Mouse (Mus musculus): Measurements from ENCODE around the gene Aldh1b1. TPM values are rescaled to one million over a fixed set of nuclear protein-coding genes. Genes with fewer than 3 reads are reported as not detected.

Aldh1b1 gene
- polyA plus RNA-seq, 1 experiment = 7.2 TPM

DNA sequence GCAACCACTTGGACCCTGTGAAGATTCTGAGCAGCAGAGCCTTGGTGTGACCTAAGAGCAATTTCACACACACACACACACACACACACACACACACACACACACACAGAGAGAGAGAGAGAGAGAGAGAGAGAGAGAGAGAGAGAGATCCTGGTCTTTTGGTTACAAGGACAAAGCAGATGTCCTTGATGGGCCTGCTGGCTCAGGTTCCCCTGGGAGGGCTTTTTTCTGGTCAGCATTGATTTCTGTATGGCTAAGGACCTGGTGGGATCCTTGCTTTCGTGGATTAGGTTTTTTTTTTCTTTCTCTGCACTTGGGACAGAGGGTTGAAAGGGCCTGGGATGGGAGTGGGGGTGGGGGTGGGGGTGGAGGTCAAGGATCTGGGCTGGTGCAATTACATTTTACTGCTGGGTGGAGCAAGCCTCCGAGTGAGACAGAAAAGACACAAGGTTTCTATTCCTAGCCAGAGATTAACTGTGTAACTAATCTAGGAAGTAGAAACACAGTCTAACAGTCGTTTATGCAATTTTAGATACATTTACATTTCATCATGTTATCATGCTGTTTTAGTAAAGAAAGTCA is 1.2 kb downstream of the Aldh1b1 start:
- Histone ChIP-seq H3K4me1 (ENCODE audit: control insufficient read depth, insufficient read depth, low read length) (no peaks in the 10 kb centered on the region), H3K4me3 (ENCODE audit: insufficient read depth, low read length) (no peak overlapping the region), H3K27ac (ENCODE audit: insufficient read depth, low read length) (no peak overlapping the region)
- TF ChIP-seq POLR2A (IDR thresholded peaks at IDR 0.05; ENCODE audit: extremely low read depth, insufficient read depth, low read length) = no peak
- no peak for TF ChIP-seq CTCF (IDR thresholded peaks at IDR 0.05; ENCODE audit: extremely low read depth, insufficient read depth, low read length)

DNA sequence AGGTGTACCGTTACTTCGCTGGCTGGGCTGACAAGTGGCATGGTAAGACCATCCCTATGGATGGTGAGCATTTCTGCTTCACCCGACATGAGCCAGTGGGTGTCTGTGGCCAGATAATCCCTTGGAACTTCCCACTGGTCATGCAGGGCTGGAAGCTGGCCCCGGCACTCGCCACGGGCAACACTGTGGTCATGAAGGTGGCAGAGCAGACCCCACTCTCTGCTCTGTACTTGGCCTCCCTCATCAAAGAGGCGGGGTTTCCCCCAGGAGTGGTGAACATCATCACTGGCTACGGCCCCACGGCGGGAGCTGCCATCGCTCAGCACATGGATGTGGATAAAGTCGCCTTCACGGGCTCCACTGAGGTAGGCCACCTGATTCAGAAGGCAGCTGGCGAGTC is 4.1 kb downstream of the Aldh1b1 start:
- TF ChIP-seq CTCF (IDR thresholded peaks at IDR 0.05; ENCODE audit: extremely low read depth, insufficient read depth, low read length) = no peak
- TF ChIP-seq POLR2A (IDR thresholded peaks at IDR 0.05; ENCODE audit: extremely low read depth, insufficient read depth, low read length) = no peak

DNA sequence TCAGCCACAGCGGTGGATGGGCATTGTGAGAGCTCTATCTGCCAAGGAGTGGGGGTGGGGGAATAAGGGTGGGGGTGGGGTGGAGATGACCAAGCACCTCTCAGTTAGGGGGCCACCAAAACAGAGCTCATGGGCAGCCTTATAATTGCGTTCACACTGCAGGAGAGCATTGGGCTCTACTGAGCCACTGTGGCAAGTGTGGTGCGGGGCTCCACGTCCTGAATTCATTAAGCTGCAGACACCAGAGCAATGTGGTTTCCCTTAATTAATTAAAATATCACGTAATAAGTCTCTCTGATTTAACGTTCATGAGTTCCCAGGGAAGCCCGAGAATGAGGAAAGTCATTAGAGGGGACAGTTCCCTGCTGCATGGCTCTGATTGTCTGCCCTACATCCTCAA is 9.2 kb downstream of the Aldh1b1 start:
- TF ChIP-seq CTCF (IDR thresholded peaks at IDR 0.05; ENCODE audit: extremely low read depth, insufficient read depth, low read length) = no peak
- TF ChIP-seq POLR2A (IDR thresholded peaks at IDR 0.05; ENCODE audit: extremely low read depth, insufficient read depth, low read length) = no peak

More for the DNA sequence above, 4.1 kb downstream of the Aldh1b1 start:
- Histone ChIP-seq H3K27ac (ENCODE audit: insufficient read depth, low read length) (no peak overlapping the region), H3K4me3 (ENCODE audit: insufficient read depth, low read length) (no peak overlapping the region), H3K4me1 (ENCODE audit: control insufficient read depth, insufficient read depth, low read length) (no peaks in the 10 kb centered on the region)

DNA sequence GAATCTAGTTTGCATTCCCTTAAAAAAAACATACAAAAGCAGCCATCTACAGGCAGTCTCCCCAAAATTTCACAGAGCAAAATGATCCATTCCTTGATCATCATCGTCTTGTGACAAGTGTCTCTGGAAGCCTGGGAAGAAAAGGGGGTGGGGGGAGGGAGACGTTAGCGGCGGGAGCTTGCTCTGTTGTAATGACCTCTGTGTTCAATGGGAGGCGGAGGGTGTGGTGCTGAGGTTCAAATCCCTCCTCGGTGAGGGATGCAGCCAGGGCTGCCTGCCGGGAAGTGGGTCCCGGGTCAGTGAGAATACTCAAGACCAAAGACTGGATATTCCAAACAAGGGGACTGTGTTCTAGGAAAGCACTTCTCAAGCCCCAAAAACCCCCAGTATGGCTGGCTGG is 12.4 kb downstream of the Aldh1b1 start:
- Histone ChIP-seq H3K4me3 (ENCODE audit: insufficient read depth, low read length) (no peak overlapping the region), H3K4me1 (ENCODE audit: control insufficient read depth, insufficient read depth, low read length) (no peaks in the 10 kb centered on the region), H3K27ac (ENCODE audit: insufficient read depth, low read length) (no peak overlapping the region)
- no peak for TF ChIP-seq CTCF (IDR thresholded peaks at IDR 0.05; ENCODE audit: extremely low read depth, insufficient read depth, low read length)
- no peak for TF ChIP-seq POLR2A (IDR thresholded peaks at IDR 0.05; ENCODE audit: extremely low read depth, insufficient read depth, low read length)

More for the DNA sequence above, 9.2 kb downstream of the Aldh1b1 start:
- Histone ChIP-seq H3K4me1 (ENCODE audit: control insufficient read depth, insufficient read depth, low read length) (no peaks in the 10 kb centered on the region), H3K4me3 (ENCODE audit: insufficient read depth, low read length) (no peak overlapping the region), H3K27ac (ENCODE audit: insufficient read depth, low read length) (no peak overlapping the region)

DNA sequence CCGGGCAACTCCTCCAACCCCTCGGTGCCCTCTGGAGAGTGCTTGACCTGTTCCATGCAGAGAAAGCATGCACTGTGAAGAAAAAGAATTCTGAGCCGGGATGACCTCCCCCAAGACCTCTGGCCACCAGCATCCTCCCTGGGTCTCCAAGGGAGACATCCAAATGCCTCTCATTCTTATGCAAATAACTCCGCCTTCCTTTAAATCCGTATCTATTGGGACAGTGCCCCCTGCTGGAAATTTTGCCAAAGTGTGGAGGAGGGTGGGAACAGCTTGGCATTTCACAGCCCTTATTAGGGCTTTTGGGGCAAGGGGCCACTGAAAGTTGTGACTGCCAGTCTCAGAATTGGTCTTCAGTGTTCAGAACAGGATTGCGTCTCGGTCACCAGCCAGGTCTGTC is 16.7 kb downstream of the Aldh1b1 start:
- Histone ChIP-seq H3K4me1 (ENCODE audit: control insufficient read depth, insufficient read depth, low read length) (0 out of 2 replicates have a peak, but pooled peaks cover 1% of the 10 kb centered on the region), H3K4me3 (ENCODE audit: insufficient read depth, low read length) (no peak overlapping the region), H3K27ac (ENCODE audit: insufficient read depth, low read length) (no peak overlapping the region)
- TF ChIP-seq CTCF (IDR thresholded peaks at IDR 0.05; ENCODE audit: extremely low read depth, insufficient read depth, low read length) = peak; percentile 48; the same call in 1 of the 2 replicates
- no peak for TF ChIP-seq POLR2A (IDR thresholded peaks at IDR 0.05; ENCODE audit: extremely low read depth, insufficient read depth, low read length)

DNA sequence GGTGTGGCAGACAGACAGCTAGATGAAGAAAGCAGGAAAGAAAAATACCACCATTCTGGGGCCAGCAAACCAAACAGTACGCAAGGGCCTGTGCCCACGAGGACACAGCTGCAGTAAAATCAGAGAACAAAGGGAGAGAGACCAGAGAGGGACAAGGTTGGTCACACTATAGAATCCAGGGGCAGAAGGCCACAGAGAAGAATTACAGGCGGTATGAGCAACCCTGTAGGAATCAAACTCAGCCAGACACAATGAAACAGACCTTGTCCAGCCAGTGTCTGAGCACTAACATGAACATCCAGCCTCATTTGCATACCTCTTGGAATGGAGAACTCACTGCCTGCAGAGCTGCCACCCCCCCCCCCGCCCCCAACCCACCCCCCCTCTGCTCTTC is 20.0 kb downstream of the Aldh1b1 start:
- H3K27ac ChIP-seq (ENCODE audit: insufficient read depth, low read length) = no peak overlapping the region
- H3K4me1 ChIP-seq (ENCODE audit: control insufficient read depth, insufficient read depth, low read length) = 0 out of 2 replicates have a peak, but pooled peaks cover 1% of the 10 kb centered on the region
- TF ChIP-seq POLR2A (IDR thresholded peaks at IDR 0.05; ENCODE audit: extremely low read depth, insufficient read depth, low read length) (no peak), CTCF (IDR thresholded peaks at IDR 0.05; ENCODE audit: extremely low read depth, insufficient read depth, low read length) (no peak)
- no peak overlapping the region for H3K4me3 ChIP-seq (ENCODE audit: insufficient read depth, low read length)

DNA sequence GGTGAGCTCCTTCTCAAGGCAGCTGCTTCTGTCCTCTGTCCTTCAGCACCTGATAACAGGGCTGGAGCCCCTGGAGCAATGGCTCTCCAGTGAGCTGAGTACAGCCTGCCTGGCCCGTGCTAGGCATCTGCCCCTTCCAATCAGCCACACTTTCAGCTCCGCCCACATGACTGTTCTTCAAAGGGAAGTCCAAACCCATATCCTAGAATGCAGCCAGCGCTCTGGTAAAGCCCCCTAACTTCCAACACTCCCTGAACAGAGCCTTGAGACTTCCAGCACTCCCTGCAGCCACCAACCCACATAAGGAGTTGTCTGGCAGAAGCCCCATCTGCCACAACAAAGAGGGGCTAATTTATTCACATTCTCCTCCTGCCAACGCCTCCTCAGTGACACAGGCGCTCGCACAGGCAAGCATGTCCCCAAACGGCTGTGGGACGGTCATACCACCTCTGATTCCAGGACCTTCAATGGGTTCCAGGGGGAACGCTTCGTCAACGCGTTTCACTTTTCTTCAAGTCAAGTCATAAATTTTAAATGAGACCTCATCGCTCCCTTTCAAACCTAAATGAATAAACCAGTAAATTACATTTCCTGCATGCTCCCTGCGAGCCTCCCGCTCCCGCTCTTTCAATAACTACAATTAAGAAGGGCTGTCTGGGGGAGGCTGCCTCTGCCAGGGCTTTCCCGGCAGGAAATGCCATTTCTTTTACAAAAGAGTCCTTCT is 20.5 kb downstream of the Aldh1b1 start:
- Histone ChIP-seq H3K4me1 (ENCODE audit: control insufficient read depth, insufficient read depth, low read length) (0 out of 2 replicates have a peak, but pooled peaks cover 1% of the 10 kb centered on the region), H3K27ac (ENCODE audit: insufficient read depth, low read length) (no peak overlapping the region), H3K4me3 (ENCODE audit: insufficient read depth, low read length) (0 out of 2 replicates have a peak overlapping the region, but pooled peaks have one; percentile 4)
- no peak for TF ChIP-seq CTCF (IDR thresholded peaks at IDR 0.05; ENCODE audit: extremely low read depth, insufficient read depth, low read length)
- no peak for TF ChIP-seq POLR2A (IDR thresholded peaks at IDR 0.05; ENCODE audit: extremely low read depth, insufficient read depth, low read length)

DNA sequence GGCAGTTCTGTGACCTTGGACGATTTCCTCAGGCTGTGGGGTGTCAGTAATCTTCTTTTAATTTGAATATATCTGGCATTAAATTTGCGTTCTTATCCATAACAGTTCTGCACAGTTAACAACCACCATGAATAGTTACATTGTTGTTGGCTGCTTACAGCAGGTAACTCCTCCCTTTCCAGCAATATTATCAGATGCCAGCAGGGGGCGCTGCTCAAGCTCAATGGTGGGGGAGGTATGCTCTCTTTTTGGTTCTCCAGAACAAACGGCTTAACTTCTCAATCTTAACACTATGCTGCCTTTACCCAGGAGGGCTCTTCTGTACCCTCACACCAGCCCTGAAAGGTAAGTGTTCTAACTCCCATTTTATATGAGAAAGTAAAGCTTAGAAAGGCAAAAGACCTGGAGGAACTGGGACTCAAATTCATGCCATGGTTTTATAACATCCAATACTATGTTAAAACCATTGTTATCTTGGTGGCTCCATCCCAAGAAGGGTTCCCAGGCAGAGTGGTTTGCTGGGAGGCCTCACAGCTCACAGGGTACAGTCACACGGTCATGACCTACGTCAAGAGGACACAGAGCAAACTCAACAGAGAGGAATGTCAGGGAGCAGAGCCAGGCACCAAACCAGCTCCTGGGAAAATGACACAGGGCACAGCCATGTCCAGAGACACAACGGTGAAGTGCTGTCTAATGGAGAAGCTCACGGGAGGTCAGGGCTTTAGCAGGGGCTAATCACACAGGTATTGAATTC is 21.4 kb downstream of the Aldh1b1 start:
- Histone ChIP-seq H3K27ac (ENCODE audit: insufficient read depth, low read length) (no peak overlapping the region), H3K4me1 (ENCODE audit: control insufficient read depth, insufficient read depth, low read length) (0 out of 2 replicates have a peak, but pooled peaks cover 1% of the 10 kb centered on the region), H3K4me3 (ENCODE audit: insufficient read depth, low read length) (no peak overlapping the region)
- TF ChIP-seq CTCF (IDR thresholded peaks at IDR 0.05; ENCODE audit: extremely low read depth, insufficient read depth, low read length) (peak; percentile 77), POLR2A (IDR thresholded peaks at IDR 0.05; ENCODE audit: extremely low read depth, insufficient read depth, low read length) (no peak)

DNA sequence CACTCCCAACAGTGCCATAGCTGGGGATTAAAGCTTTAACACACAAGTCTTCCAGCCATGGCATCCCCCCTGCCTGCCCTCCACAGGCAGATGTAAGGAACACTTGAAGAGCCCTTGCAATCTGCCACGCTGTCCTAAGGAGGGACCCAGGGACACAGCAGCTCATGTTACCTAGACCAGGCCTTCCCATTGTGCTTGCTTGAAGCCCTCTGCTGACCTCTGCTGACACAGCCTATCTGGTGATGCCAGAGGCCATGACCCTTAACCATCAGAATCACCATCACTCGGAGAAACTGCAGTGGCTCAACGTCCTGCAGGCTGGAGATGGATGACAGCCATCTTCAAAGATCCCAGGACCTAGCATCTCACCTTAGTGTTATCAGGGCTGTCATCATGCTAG is 23.2 kb downstream of the Aldh1b1 start:
- 0 out of 2 replicates have a peak, but pooled peaks cover 1% of the 10 kb centered on the region for H3K4me1 ChIP-seq (ENCODE audit: control insufficient read depth, insufficient read depth, low read length)
- H3K27ac ChIP-seq (ENCODE audit: insufficient read depth, low read length) = no peak overlapping the region
- TF ChIP-seq POLR2A (IDR thresholded peaks at IDR 0.05; ENCODE audit: extremely low read depth, insufficient read depth, low read length) = no peak
- TF ChIP-seq CTCF (IDR thresholded peaks at IDR 0.05; ENCODE audit: extremely low read depth, insufficient read depth, low read length) = no peak
- H3K4me3 ChIP-seq (ENCODE audit: insufficient read depth, low read length) = no peak overlapping the region
